Mouse (Mus musculus): ENCODE measurements around the gene Prr36.

Prr36 gene

GRCm38 (mm10) chr8:4193588-4193894 is 23.7 kb downstream of the Prr36 start:
- DNase-seq = no peak

GRCm38 (mm10) chr8:4192807-4193587 is 24.3 kb downstream of the Prr36 start:
- peak; percentile 84 for DNase-seq

GRCm38 (mm10) chr8:4192305-4192704 is 25.0 kb downstream of the Prr36 start:
- DNase-seq = peak; percentile 31

GRCm38 (mm10) chr8:4189031-4189722 is 28.1 kb downstream of the Prr36 start:
- no peak for DNase-seq

GRCm38 (mm10) chr8:4188605-4189004 is 28.7 kb downstream of the Prr36 start:
- no peak for DNase-seq

GRCm38 (mm10) chr8:4186151-4186550 is 31.1 kb downstream of the Prr36 start:
- no peak for DNase-seq

GRCm38 (mm10) chr8:4183409-4183808 is 33.9 kb downstream of the Prr36 start:
- DNase-seq = no peak

- DNase-seq = no peak
These were observed 43.2 kb downstream of the Prr36 start for GRCm38 (mm10) chr8:4174018-4174417.

- no peak for DNase-seq
These were observed 44.8 kb downstream of the Prr36 start for GRCm38 (mm10) chr8:4172486-4172885.

- DNase-seq = peak; percentile 46
These were observed 49.3 kb downstream of the Prr36 start for GRCm38 (mm10) chr8:4167918-4168317.

GRCm38 (mm10) chr8:4166881-4167525 is 50.3 kb downstream of the Prr36 start:
- no peak for DNase-seq

- peak; percentile 100 for DNase-seq
These were observed 51.2 kb downstream of the Prr36 start, which contains the start of gene Evi5l for GRCm38 (mm10) chr8:4165852-4166751. Gene Evi5l (plus strand): TSS chr8:4166567.

- peak; percentile 67 for DNase-seq
These were observed 51.9 kb downstream of the Prr36 start for GRCm38 (mm10) chr8:4165176-4165851.

GRCm38 (mm10) chr8:4162786-4163185 is 54.5 kb downstream of the Prr36 start:
- DNase-seq = no peak
